Mouse (Mus musculus): ENCODE measurements around the gene Gm5767. TPM values are rescaled to one million over a fixed set of nuclear protein-coding genes. Genes with fewer than 3 reads are reported as not detected.

Gene Gm5767
- polyA plus RNA-seq, 1 experiment from 2014 or later: not detected

GRCm38 (mm10) chr16:8689979-8690656 lies 9.5 kb downstream of the Gm5767 start:
- Histone ChIP-seq H3K4me3 (no peak overlapping the region), H3K36me3 (peaks cover 75% of the 10 kb centered on the region), H3K4me1 (peaks cover 12% of the 10 kb centered on the region), H3K9me3 (no peaks in the 10 kb centered on the region), H3K27ac (no peak overlapping the region), H3K27me3 (ENCODE audit: insufficient read depth, poor library complexity, severe bottlenecking) (no peaks in the 10 kb centered on the region)
- DNase-seq (ENCODE audit: low spot score): no peak
- 92% methylated on average over 11 of the region's 11 CpGs for WGBS

DNA sequence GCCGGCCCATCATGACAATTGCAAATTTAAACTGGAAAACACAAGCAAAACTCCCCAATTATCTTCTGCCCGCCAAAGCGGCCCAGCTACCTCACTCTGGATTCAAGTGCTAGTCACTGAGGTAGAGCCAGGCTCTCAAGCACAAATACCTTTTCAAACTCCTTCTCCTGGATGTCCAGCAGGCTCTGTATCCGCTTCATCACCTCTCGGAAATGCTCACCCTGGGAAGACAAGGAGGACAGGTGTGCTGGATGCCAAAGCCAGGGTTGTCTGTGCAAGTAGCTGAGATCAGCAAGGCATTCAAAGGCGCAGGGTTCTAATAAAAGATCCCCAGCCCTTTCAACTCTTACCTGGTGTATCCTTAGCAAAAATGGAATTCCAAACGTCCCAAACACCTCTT lies 10.6 kb downstream of the Gm5767 start:
- Histone ChIP-seq H3K27me3 (ENCODE audit: insufficient read depth, poor library complexity, severe bottlenecking) (no peaks in the 10 kb centered on the region), H3K4me1 (peaks cover 11% of the 10 kb centered on the region), H3K36me3 (peaks cover 84% of the 10 kb centered on the region), H3K9me3 (no peaks in the 10 kb centered on the region), H3K27ac (no peak overlapping the region), H3K4me3 (no peak overlapping the region)
- WGBS: 91% methylated on average over 7 of the region's 7 CpGs
- DNase-seq (ENCODE audit: low spot score): no peak

- 90% methylated on average over 8 of the region's 8 CpGs for WGBS
- H3K36me3 ChIP-seq: peaks cover 97% of the 10 kb centered on the region
Observed at GRCm38 (mm10) chr16:8699556-8699955, 19.0 kb downstream of the Gm5767 start.

DNA sequence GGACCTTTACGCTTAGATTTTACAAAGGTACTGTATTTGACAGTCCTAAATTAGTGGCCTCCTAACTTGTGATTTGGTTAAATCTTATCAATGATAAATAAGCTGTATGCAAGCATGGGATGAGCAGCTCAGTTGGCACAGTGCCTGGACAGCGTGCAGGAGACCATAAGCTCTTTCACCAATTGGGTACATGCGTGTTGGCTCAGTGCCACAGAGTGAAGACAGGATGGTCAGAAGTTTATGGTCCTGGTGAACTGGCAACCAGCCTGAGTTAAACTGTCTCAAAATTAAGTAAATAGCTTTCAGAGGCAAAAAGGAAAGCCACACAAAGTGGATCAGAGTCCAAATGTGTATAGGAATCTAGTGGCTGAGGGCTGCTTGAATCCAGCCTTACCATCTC lies 20.0 kb downstream of the Gm5767 start:
- no peak overlapping the region for H3K4me3 ChIP-seq
- DNase-seq (ENCODE audit: low spot score): no peak

More at GRCm38 (mm10) chr16:8699556-8699955, 19.0 kb downstream of the Gm5767 start:
- Histone ChIP-seq H3K4me1 (no peaks in the 10 kb centered on the region), H3K27me3 (ENCODE audit: insufficient read depth, poor library complexity, severe bottlenecking) (no peaks in the 10 kb centered on the region), H3K9me3 (no peaks in the 10 kb centered on the region), H3K27ac (no peak overlapping the region), H3K4me3 (no peak overlapping the region)
- DNase-seq (ENCODE audit: low spot score): no peak

GRCm38 (mm10) chr16:8711998-8712397 lies 31.4 kb downstream of the Gm5767 start:
- H3K9me3 ChIP-seq: no peaks in the 10 kb centered on the region
- H3K27me3 ChIP-seq (ENCODE audit: insufficient read depth, poor library complexity, severe bottlenecking): no peaks in the 10 kb centered on the region
- peaks cover 91% of the 10 kb centered on the region for H3K36me3 ChIP-seq
- DNase-seq (ENCODE audit: low spot score): no peak
- no peak overlapping the region for H3K27ac ChIP-seq
- H3K4me3 ChIP-seq: no peak overlapping the region
- H3K4me1 ChIP-seq: no peaks in the 10 kb centered on the region
- WGBS: 83% methylated on average over 9 of the region's 9 CpGs

More for the DNA sequence above, 20.0 kb downstream of the Gm5767 start:
- no peaks in the 10 kb centered on the region for H3K27me3 ChIP-seq (ENCODE audit: insufficient read depth, poor library complexity, severe bottlenecking)
- H3K27ac ChIP-seq: no peak overlapping the region
- no peaks in the 10 kb centered on the region for H3K4me1 ChIP-seq
- WGBS: 96% methylated on average over 3 of the region's 3 CpGs
- no peaks in the 10 kb centered on the region for H3K9me3 ChIP-seq
- peaks cover 96% of the 10 kb centered on the region for H3K36me3 ChIP-seq

- Histone ChIP-seq H3K27ac (no peak overlapping the region), H3K9me3 (no peaks in the 10 kb centered on the region), H3K4me3 (no peak overlapping the region), H3K27me3 (ENCODE audit: insufficient read depth, poor library complexity, severe bottlenecking) (no peaks in the 10 kb centered on the region), H3K4me1 (peaks cover 1% of the 10 kb centered on the region; the same call in 1 of the 2 replicates), H3K36me3 (peaks cover 64% of the 10 kb centered on the region)
- no peak for DNase-seq (ENCODE audit: low spot score)
- WGBS: 91% methylated on average over 5 of the region's 5 CpGs
Observed at GRCm38 (mm10) chr16:8714851-8715250, 34.3 kb downstream of the Gm5767 start.

- 81% methylated on average over 10 of the region's 10 CpGs for WGBS
- peaks cover 56% of the 10 kb centered on the region for H3K36me3 ChIP-seq
- no peak overlapping the region for H3K27ac ChIP-seq
Observed at GRCm38 (mm10) chr16:8715513-8716080, 35.0 kb downstream of the Gm5767 start.

DNA sequence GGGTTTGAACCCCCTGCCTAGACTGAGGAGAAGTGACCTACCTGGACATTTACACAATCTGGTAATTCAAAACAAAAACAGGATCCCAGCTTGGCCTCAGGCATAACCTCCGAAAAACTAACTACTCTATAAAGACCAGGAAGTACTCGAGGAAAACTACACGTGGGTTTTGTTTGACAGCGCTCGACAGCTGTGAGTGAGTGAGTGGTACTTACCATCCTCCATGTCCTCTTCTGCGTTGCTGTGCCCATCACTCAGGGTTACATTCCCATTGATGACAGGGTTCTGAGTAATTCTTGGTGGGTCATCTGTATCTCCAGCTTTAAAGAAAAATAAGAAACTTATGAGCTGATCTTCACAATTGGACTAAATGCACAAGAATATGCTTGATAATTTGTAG lies 35.7 kb downstream of the Gm5767 start:
- Histone ChIP-seq H3K27me3 (ENCODE audit: insufficient read depth, poor library complexity, severe bottlenecking) (no peaks in the 10 kb centered on the region), H3K4me3 (no peak overlapping the region), H3K9me3 (no peaks in the 10 kb centered on the region), H3K4me1 (peaks cover 3% of the 10 kb centered on the region; the same call in 1 of the 2 replicates), H3K27ac (no peak overlapping the region), H3K36me3 (peaks cover 49% of the 10 kb centered on the region)
- DNase-seq (ENCODE audit: low spot score): no peak
- WGBS: 78% methylated on average over 6 of the region's 6 CpGs

More at GRCm38 (mm10) chr16:8715513-8716080, 35.0 kb downstream of the Gm5767 start:
- Histone ChIP-seq H3K9me3 (no peaks in the 10 kb centered on the region), H3K4me3 (no peak overlapping the region), H3K27me3 (ENCODE audit: insufficient read depth, poor library complexity, severe bottlenecking) (no peaks in the 10 kb centered on the region), H3K4me1 (peaks cover 3% of the 10 kb centered on the region; the same call in 1 of the 2 replicates)
- no peak for DNase-seq (ENCODE audit: low spot score)

- Histone ChIP-seq H3K27ac (no peak overlapping the region), H3K4me3 (no peak overlapping the region), H3K9me3 (no peaks in the 10 kb centered on the region), H3K27me3 (ENCODE audit: insufficient read depth, poor library complexity, severe bottlenecking) (no peaks in the 10 kb centered on the region), H3K4me1 (peaks cover 3% of the 10 kb centered on the region; the same call in 1 of the 2 replicates), H3K36me3 (peaks cover 35% of the 10 kb centered on the region)
- no peak for DNase-seq (ENCODE audit: low spot score)
- WGBS: 91% methylated on average over 10 of the region's 10 CpGs
Observed at GRCm38 (mm10) chr16:8717744-8718143, 37.2 kb downstream of the Gm5767 start.

- DNase-seq (ENCODE audit: low spot score): no peak
- 92% methylated on average over 4 of the region's 4 CpGs for WGBS
- peaks cover 3% of the 10 kb centered on the region; the same call in 1 of the 2 replicates for H3K4me1 ChIP-seq
- no peak overlapping the region for H3K4me3 ChIP-seq
- H3K36me3 ChIP-seq: peaks cover 10% of the 10 kb centered on the region
- no peak overlapping the region for H3K27ac ChIP-seq
- H3K9me3 ChIP-seq: no peaks in the 10 kb centered on the region
- no peaks in the 10 kb centered on the region for H3K27me3 ChIP-seq (ENCODE audit: insufficient read depth, poor library complexity, severe bottlenecking)
Observed at GRCm38 (mm10) chr16:8720447-8720846, 39.9 kb downstream of the Gm5767 start.

DNA sequence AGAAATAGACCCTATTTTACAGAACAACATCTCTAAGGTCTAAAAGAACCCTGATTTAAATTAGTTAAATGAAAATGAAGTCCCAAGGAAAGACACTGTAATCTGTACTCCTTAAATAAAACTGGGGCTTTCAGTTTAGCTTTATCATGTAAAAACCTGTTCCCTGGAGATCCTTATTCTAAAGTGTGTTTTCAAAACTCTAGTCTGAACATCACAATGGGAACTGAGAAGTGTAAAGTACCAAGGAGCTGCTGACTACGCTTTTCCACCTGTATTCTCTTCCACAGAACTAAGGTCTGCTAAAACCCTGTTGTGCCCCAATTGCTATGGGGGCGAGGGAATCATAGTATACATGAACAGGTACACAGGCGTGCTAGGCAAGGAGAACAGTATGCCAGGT lies 43.5 kb downstream of the Gm5767 start:
- Histone ChIP-seq H3K27ac (no peak overlapping the region), H3K4me1 (peaks cover 3% of the 10 kb centered on the region; the same call in 1 of the 2 replicates), H3K36me3 (no peaks in the 10 kb centered on the region), H3K27me3 (ENCODE audit: insufficient read depth, poor library complexity, severe bottlenecking) (no peaks in the 10 kb centered on the region), H3K4me3 (no peak overlapping the region), H3K9me3 (no peaks in the 10 kb centered on the region)
- 86% methylated on average over 3 of the region's 3 CpGs for WGBS
- no peak for DNase-seq (ENCODE audit: low spot score)

DNA sequence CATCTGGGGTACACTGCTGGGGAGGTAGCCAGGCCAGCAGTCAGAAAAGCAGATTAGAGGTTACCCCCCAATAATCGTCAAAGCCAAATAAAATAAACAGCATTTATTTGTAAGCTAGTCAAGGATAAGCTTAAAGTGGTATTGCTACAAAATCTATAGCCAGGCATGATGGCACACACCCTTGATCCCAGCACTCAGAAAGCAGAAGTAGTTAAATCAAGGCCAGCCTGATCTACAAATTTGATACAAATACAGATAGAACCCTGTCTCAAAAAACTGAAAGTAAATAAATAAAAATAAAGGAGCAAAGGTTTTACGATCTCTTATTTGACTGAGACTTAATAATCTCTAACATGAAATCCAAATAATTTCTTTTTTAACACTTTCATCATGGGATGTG lies 45.2 kb downstream of the Gm5767 start:
- no peak overlapping the region for H3K27ac ChIP-seq
- DNase-seq (ENCODE audit: low spot score): no peak
- WGBS: 88% methylated on average over 2 of the region's 2 CpGs
- H3K36me3 ChIP-seq: no peaks in the 10 kb centered on the region
- H3K4me1 ChIP-seq: peaks cover 16% of the 10 kb centered on the region
- no peak overlapping the region for H3K4me3 ChIP-seq
- no peaks in the 10 kb centered on the region for H3K9me3 ChIP-seq
- H3K27me3 ChIP-seq (ENCODE audit: insufficient read depth, poor library complexity, severe bottlenecking): no peaks in the 10 kb centered on the region

DNA sequence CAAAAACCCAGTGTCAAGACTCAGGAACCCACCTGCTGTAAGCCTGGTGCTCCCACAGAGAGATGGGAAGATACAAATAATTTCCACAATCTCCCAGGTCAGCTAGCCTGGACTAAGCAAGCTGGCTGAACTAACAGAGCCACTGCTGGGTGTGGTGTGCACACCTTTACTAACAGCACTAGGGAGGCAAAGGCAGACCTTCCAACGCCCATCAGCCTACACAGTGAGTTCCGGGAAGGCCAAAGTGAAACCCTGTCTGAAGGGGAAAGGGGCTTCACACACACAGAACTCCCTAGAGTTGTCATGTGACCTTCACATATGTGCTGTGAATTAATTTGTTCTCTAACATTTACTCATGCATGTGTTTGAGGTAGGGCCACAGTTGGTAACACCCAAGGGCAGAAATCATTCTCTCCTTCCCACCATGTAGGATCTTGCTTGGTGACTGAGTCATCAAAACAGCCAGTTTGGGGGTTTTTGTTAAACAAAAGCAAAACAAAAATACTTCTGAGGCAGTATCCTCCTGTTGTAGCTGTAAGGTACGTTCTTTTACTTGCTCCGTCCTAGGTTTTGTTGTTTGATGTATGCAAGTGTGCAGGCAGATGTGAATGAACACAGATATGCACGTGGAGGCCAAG lies 47.7 kb downstream of the Gm5767 start:
- H3K27me3 ChIP-seq (ENCODE audit: insufficient read depth, poor library complexity, severe bottlenecking): no peaks in the 10 kb centered on the region
- peaks cover 24% of the 10 kb centered on the region for H3K4me1 ChIP-seq
- no peak for DNase-seq (ENCODE audit: low spot score)
- H3K4me3 ChIP-seq: no peak overlapping the region
- 90% methylated on average over 5 of the region's 5 CpGs for WGBS
- H3K9me3 ChIP-seq: no peaks in the 10 kb centered on the region
- no peaks in the 10 kb centered on the region for H3K36me3 ChIP-seq
- no peak overlapping the region for H3K27ac ChIP-seq

Data from heart, embryonic 10.5 days (tissue).